Mouse (Mus musculus): Measurements from ENCODE around the gene Zfp36l1. TPM values are rescaled to one million over a fixed set of nuclear protein-coding genes. Genes with fewer than 3 reads are reported as not detected.
A peak's percentile ranks its signal among the peaks of the same experiment; 100 is the strongest.

The Zfp36l1 gene
- total RNA-seq, 2 experiments from 2014 or later: 94.2 to 109 TPM

DNA sequence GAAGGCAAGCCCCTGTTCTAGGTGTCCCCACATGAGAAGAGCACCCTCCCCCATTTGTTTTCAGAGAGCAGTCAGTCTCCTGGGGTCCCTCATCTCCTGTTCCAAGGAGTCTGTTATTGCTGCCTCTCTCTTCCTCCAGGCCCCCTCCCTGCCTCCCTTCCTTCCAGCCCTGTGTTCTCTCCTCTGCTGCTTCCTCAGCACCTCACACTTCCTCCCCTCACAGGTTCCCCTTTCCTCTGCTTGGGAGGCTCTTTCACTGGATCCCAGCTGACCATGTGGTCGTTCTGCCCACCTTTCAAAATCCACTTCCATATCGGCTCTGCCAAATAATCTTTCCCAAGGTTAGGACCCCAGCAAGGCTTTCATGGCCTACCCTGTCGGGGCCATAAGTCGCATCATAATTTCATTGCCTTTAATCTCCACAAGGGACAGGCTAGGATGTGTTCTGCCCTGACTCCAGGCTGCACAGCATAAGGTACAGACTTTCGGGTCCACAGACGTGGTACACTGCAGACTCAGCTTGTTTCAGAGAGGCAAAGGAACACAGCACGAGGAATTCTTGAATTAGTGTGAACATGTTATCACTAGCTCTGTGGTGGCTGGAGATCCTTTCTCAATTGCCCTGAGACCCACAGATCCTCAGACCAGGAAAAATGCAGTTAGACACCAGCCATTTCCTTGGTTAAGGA lies 29.5 kb downstream of the Zfp36l1 start:
- DNase-seq: no peak
- intact Hi-C loops (cut with DNase I): no loop called here

DNA sequence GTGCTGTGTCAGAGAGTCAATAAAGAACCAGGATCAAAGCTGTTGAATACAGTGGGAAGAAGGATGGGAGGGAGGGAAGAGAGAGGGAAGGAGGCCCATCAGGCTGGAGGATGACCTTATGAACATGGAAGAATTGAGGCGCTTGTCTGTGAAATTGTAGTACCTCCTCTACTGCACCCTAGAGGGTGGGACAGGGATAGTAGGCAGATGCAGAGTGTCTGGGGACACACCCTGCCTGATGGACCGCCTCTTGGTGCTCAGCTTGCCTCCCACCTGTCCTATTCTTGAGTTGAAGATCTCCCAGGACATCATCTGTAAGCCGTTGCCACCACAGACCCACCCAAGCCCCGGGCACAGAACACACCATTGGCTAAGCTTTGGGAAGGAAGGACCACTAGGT lies 30.1 kb downstream of the Zfp36l1 start:
- intact Hi-C loops (cut with DNase I): no loop called here
- DNase-seq: no peak

DNA sequence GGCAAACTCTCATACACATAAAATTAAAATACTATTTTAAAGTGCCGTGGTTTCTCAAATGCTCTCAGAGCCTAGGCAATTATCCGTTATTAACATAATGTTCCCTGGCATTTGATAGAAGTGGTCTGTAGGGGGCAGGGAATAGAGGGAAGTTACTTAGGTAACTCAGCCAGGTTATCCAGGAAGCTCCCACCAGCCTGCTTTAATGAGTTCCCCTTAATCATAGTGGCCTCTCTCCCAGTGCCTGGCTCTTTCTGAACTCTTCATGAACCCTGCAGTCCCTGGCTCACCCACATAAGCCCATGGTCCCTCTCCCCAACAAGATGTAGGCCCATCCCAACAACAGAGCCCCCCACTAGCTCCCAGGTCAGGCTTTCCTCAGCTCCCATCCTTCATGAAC lies 31.4 kb downstream of the Zfp36l1 start:
- intact Hi-C loops (cut with DNase I): loop anchor here (1.0 kb wide), 1 partner anchor 18 kb away; no protein-coding TSS in a partner anchor
- DNase-seq: no peak

DNA sequence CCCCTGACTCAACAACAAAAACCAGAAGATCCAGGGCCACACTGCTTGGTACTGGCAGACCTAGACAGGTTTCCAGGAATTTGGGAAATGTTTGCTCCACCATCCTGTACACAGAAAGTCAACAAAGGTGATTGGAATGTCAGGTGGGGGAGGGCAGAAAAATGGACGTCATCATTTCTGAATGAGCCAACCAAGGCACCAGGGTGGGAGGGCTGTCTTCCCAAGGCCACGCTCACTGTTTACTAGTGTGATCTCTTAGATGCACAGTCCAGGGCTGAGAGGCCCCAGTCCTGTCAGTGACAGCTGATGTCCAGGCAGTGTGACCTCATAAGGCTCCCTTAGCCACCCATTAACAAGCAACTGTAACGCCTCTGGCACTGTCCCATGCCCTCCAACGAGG lies 32.9 kb downstream of the Zfp36l1 start:
- no peak for DNase-seq
- intact Hi-C loops (cut with DNase I): no loop called here

DNA sequence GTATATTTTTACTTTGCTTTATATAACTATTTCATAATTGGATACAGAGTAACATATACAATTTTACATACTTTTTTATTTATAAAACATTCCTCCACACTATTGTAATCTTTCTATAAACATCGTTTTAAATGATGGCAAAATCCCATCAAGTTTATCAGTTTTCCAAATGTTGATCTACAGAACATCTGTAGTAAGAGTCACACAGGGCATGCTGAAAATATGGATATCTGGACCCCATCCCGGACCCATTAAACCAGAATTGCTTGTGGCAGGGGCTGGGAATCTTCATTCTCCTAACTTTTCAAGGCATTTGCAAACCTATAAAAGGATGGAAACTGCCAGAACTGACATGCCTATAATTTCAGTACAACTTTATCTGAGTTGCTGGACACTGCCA lies 38.5 kb downstream of the Zfp36l1 start:
- intact Hi-C loops (cut with DNase I): no loop called here
- no peak for DNase-seq

DNA sequence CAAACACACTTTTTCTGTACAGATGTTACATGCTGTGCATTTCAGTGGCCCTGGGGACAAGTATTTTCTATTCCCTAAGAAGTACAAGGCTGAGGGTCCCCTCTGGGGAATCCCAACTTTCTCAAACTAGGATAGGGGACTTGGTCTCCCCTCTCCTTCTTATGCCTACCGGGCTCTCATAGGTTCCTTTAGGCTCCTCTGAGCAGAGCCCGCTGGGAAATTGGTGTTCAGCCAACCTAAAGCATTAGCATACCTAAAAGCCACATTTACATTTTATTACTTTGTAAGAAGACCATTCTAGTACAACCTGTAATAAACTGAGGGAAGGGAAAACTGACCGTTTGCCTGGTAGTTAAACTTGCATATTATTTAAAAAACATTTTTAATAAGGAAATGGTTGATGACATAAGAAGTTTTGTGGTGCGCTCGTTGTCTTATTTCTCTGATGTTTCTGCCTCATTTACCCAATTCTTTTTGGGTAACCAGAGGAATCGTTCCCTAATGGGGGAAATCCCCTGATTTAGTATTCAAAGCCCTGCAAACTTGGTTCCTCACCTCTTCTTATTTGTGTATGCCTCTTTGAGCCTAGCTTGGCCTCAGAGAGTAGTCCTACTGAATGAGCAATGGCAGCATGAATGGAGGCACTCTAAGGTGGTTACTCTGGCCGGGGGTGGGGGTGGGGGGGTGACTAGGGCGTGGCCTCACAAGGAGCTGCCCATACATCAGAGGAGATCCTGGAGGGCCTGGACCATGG lies 42.1 kb downstream of the Zfp36l1 start:
- intact Hi-C loops (cut with DNase I): no loop called here
- DNase-seq: no peak

DNA sequence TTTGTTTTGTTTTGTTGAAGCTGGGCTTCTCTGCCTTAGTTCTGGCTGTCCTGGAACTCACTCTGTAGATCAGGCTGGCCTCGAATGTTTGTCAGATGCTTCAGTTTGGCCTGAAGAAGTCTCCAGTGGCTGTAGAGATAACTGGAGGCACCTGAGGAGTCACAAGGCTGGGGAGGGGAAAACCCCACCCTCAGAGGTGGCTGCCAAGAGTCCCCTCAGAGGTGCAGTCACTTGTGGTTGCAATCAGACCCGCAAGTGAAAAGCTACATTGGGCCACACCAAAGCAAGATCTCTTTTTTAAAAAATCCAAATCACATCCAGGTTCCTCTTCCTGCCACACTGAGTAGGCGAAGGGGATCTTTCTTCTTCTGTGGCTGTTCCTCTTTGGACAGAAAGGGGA lies 43.8 kb downstream of the Zfp36l1 start:
- intact Hi-C loops (cut with DNase I): no loop called here
- DNase-seq: no peak

DNA sequence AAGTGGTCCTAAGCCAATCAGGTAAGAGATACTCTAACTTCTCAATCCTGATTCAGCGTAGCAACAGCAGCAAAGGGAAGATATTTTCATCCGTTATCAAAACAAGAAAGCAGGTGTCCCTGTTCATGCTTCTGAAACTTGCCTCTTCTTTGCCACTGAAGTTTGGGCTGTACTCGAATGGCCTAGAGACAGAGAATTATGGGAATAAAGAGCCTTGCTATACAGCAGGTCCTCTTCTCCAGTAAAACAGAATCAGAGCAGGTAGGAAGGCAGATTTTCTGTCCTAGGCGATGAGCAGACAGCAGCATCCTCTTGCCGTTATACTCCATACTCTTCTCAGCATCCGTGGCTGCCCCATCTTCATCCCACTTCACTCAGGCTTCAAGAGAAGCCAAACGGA lies 44.8 kb downstream of the Zfp36l1 start:
- intact Hi-C loops (cut with DNase I): no loop called here
- DNase-seq: no peak

DNA sequence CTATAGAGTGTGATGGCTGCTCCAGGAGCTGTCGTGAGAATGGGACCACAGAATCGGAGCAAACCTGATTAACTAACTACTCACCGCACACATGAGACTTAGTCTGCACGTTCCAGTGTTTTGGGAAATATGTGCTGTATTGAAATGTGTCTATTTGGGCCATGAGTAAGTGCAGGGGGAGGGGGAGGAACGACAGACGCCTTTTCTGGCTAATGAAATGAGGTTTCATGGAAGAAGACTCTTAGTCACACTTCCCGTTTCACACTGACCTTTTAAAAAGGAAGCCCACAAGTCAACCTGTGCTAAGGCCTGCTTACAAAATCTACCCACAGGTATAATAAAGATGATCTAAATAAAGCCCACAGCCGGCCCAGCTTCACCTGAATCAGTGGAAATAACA lies 47.8 kb downstream of the Zfp36l1 start:
- no peak for DNase-seq
- intact Hi-C loops (cut with DNase I): no loop called here

DNA sequence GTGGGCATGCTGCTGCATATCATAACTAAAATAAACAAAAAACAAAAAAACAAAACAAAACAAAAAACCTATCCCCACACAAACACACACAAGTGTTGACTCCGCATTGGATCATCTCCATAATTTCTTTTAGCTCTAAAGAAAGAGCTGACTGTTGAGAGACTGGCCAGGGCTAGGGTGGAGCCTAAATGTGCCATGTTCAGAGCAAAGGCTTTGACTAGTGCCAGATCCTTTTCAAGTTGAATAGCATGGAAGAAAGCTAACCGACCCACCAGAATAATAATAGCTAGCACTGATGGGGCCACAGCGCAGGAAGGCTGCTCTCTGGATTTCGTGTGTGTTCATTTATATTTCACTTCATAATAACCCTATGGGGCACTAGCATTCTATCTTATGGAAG lies 48.5 kb downstream of the Zfp36l1 start:
- no peak for DNase-seq
- intact Hi-C loops (cut with DNase I): no loop called here

DNA sequence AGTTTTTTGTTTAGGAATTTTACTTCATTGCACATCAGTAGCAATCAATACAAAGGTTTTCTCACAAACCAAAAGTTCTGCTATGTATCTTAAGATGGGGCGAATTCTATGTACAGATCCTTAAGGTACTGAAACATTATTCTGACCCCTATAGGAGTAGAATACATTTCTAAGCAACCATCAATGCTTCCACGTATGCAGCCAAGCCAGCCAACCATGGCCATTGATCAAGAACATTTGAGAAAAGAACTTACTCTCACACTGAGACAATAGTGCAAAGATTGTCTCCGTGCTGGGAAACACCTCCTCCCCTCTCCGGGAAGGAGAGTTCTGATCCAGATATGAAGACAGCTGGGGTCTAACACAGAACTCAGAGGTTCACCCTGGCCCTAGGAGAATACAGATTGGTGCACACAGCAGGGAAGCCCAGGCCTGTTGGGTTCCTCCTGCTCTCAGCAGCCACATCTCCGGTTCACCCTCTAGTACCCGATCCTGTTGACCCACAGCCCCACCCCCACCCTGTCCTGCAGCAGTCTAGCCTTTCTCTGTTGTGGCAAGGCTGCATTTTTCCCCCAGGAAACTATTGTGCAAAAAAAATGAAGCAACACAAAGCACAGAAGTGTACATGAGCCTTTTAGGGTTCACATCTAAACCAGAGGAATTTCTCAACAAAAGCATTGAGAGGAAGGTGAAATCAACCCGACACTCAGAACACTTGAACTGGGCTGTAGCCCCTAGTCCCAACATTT lies 49.2 kb downstream of the Zfp36l1 start:
- DNase-seq: peak in 1 of 2 experiments; percentile 19
- intact Hi-C loops (cut with DNase I): loop anchor here (1.0 kb wide), 1 partner anchor 18 kb away; no protein-coding TSS in a partner anchor

DNA sequence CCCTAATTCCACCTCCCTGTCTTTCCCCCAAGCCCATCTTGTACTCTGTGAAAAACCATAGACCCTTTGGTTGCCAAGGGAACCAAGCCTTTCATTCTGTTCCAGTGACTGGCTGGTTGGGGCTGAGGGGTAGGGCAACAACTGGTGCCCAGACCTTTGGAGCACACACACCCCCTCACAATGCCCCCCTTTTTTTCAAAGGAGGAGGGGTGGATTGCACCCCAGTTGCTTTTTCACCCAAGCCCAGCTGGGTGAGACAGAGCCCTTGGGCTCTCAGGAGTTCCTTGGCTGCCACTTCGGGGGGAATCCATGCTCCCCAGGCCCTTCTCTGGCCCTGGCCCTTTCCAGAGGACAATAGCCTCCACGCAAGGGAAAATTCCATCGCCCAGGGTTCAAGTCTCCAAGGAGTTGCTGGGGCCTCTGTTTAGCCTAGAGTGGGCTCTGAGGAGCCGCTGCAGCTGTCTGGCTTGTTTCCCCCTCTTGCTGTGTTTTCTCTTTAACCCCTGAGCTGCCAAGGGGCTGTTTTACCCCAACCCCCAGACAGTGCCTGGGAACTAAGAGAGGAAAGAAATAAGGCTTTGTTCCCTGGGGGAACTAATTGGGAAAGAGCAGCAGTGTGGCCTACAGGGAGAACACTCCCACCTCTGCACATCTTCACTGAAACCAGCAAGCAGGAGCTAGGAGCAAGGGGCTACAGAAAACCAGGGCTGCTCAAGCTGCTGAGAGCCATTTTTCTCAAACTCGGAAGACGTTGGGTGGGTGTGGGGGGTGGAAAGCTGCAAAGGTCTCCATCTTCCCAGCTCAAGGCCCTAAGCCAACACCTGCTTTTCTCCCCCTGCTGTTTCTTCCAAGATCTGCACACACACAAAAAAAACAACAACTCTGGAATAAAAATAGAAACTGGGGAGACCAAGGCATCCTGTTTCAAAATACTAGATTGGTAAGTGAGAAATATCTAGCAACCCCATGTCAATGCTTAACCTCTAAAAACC lies 50.1 kb downstream of the Zfp36l1 start:
- DNase-seq: peak in 1 of 2 experiments; percentile 46
- intact Hi-C loops (cut with DNase I): loop anchor here (1.0 kb wide), 1 partner anchor 19 kb away; no protein-coding TSS in a partner anchor

DNA sequence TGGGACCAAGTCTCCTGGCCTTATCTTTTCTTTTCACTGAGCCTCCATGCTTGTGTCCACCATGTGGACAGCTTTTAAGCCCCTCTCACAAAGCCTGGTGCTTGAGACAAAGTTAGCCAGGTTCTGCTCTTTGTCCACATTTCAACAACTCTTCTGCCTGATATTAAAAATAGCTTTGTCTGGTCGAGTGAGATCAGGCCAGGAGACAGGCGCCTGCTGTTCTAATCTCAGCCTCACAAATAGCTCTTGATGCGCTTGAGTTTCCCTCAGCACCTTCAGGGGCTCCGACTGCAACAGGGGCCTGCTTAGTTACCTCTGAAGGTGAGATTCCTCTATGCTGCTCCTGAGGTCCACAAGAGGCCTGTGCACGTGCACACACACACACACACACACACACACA lies 51.0 kb downstream of the Zfp36l1 start:
- intact Hi-C loops (cut with DNase I): loop anchor here (1.0 kb wide), 1 partner anchor 50 kb away; no protein-coding TSS in a partner anchor

DNA sequence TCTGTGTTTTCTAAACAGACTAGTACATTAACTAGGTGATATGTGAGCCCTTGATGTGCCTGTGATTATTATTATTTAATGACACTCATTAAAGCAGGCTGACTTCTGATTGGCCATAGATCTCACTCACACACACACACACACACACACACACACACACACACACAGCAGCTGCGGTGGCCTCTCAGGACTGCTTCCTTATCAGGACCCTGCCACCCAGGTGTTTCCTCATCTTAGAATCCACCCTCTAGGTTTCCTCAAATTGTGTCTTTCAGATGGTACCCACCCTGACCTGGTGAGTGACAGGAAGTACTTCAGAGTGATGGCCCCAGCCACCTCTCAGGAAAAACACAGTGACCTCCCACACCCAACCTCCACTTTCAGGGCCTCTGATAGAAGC lies 52.0 kb downstream of the Zfp36l1 start:
- intact Hi-C loops (cut with DNase I): loop anchor here (1.0 kb wide), 1 partner anchor 51 kb away; no protein-coding TSS in a partner anchor
- DNase-seq: peak in 1 of 2 experiments; percentile 31

More for the DNA sequence above, 51.0 kb downstream of the Zfp36l1 start:
- peak in 1 of 2 experiments; percentile 47 for DNase-seq

DNA sequence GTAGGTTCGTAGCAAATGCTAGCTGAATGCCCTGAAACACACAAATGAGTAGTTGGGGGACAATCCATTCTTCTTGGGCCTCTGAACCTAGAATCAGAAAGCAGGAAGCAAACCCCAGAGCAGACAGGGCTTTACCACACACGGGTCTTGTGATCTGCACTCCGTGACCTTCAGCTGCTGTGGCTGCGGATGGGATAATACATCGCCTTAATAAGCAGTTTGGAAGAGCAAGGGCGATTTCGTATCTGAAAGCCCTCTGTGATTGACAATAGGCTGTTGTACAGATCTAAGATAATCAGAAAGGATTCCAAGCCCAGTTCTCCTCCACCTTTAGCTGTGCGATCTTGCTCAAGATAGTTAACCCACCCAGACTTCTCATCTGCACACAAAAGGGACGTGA lies 52.5 kb downstream of the Zfp36l1 start:
- intact Hi-C loops (cut with DNase I): no loop called here
- DNase-seq: peak in 1 of 2 experiments; percentile 31

DNA sequence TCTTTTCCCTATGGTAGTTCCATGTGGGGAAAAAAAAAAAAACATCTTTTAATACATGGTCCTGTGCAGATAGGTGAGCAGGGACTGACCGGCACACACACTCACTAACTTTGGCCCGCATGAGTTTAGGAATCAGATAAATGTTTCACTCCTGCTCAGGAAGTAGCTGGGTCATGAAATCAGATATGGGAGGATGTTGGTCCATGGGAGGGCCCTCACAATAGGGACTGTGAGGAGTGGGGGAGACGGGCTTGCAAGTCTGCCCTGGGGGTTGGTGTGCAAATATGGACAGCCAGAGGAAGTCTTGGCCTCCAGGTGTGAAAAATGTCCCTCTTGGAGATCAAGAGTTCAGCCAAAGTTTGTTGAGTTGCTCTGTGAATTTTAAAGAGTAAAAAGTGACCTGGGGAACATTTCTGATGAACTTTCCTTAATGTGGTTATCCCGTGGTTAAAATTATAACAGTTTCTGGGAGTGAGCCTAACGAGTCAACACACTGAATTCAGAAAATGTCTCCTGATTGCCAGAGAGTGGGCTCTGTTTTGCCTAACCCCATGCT lies 53.0 kb downstream of the Zfp36l1 start:
- intact Hi-C loops (cut with DNase I): loop anchor here (5.0 kb wide), 1 partner anchor 32 kb away; no protein-coding TSS in a partner anchor

More for the DNA sequence above, 53.0 kb downstream of the Zfp36l1 start:
- DNase-seq: no peak
